Mouse (Mus musculus) CH12.LX (cell line): ENCODE measurements around the gene Chsy1. TPM values are rescaled to one million over a fixed set of nuclear protein-coding genes. Genes with fewer than 3 reads are reported as not detected.
A peak's percentile ranks its signal among the peaks of the same experiment; 100 is the strongest.

Source experiments
- DNase-seq: peaks from one replicate; pipeline ENCODE4 v3.0.0-alpha.2; 2013; ENCODE audit errors: extremely low read depth
- H3K27ac ChIP-seq: 2 replicates; pipeline ENCODE4 v1.5.1; 2012; ENCODE audit warnings: low read depth, mild to moderate bottlenecking, control low read depth, moderate library complexity; ENCODE audit not compliant: insufficient read depth
- H3K27me3 ChIP-seq: replicated peaks from 2 replicates; pipeline ENCODE3; 2012; ENCODE audit warnings: inconsistent platforms
- H3K36me3 ChIP-seq, 2 experiments: replicated peaks in 1 of 2; 2 replicates each; pipeline versions ENCODE3 to v1.6.1; 2012; ENCODE audit warnings: inconsistent platforms in 1 of 2, low read length in 1 of 2, mild to moderate bottlenecking in 1 of 2, mixed read lengths in 1 of 2, moderate library complexity in 1 of 2; ENCODE audit not compliant: control insufficient read depth in 1 of 2, insufficient read depth in 1 of 2
- H3K4me1 ChIP-seq, 2 experiments: 2 replicates each; pipeline ENCODE4 v1.6.1; 2012; ENCODE audit warnings: inconsistent platforms in 1 of 2, moderate library complexity in 1 of 2; ENCODE audit not compliant: insufficient read depth in 2 of 2, control insufficient read depth in 1 of 2
- H3K4me2 ChIP-seq: 2 replicates; pipeline ENCODE4 v1.6.1; 2012; ENCODE audit warnings: low read depth, mild to moderate bottlenecking, control low read depth; ENCODE audit not compliant: poor library complexity, insufficient read depth, severe bottlenecking
- H3K4me3 ChIP-seq, 3 experiments: fragments of 150-350 bp in 1 of 3; sonication (generic) in 1 of 3; replicated peaks in 1 of 3; 2 replicates each; pipeline versions ENCODE3 to v1.5.1; 2011 to 2012; ENCODE audit warnings: low read depth in 2 of 3, low read length in 2 of 3, mild to moderate bottlenecking in 2 of 3, moderate library complexity in 2 of 3, control low read depth in 1 of 3, improper control_type of control experiment in 1 of 3, inconsistent platforms in 1 of 3, mixed read lengths in 1 of 3; ENCODE audit not compliant: poor library complexity in 1 of 3
- H3K79me2 ChIP-seq: replicated peaks from 2 replicates; pipeline ENCODE4 v1.6.1; 2012; ENCODE audit warnings: mild to moderate bottlenecking, moderate library complexity; ENCODE audit not compliant: control insufficient read depth, poor library complexity, insufficient read depth, severe bottlenecking; ENCODE audit errors: extremely low read depth
- H3K9ac ChIP-seq: 2 replicates; pipeline ENCODE4 v1.6.1; 2012; ENCODE audit warnings: low read depth, mild to moderate bottlenecking, control low read depth, moderate library complexity; ENCODE audit not compliant: insufficient read depth
- H3K9me3 ChIP-seq: replicated peaks from 2 replicates; pipeline ENCODE3; 2012; ENCODE audit warnings: low read length, inconsistent platforms, mixed read lengths
- CHD1 ChIP-seq: IDR thresholded peaks from 2 replicates; pipeline ENCODE4 v1.6.1; 2012; ENCODE audit warnings: low read depth, low read length, improper control_type of control experiment, inconsistent platforms
- CTCF ChIP-seq, 2 experiments: IDR thresholded peaks in 1 of 2; conservative IDR thresholded peaks in 1 of 2; 2 replicates each; pipeline ENCODE4 v1.5.1; 2011 to 2012; ENCODE audit warnings: low read depth in 2 of 2, low read length in 2 of 2, improper control_type of control experiment in 1 of 2, inconsistent platforms in 1 of 2, mild to moderate bottlenecking in 1 of 2, moderate library complexity in 1 of 2
- EP300 ChIP-seq: IDR thresholded peaks from 2 replicates; pipeline ENCODE4 v1.6.1; 2011; ENCODE audit warnings: low read length, improper control_type of control experiment
- ETS1 ChIP-seq: conservative IDR thresholded peaks from 2 replicates; pipeline ENCODE4 v1.6.1; 2012; ENCODE audit warnings: low read depth, mild to moderate bottlenecking, inconsistent platforms, low read length, improper control_type of control experiment, moderate library complexity
- IRF4 ChIP-seq: IDR thresholded peaks from 2 replicates; pipeline ENCODE4 v1.6.1; 2014; ENCODE audit warnings: low read depth, mild to moderate bottlenecking, inconsistent platforms, low read length, improper control_type of control experiment
- JUN ChIP-seq: IDR thresholded peaks from 2 replicates; pipeline ENCODE4 v1.6.1; 2011; ENCODE audit warnings: low read depth, mild to moderate bottlenecking, low read length, improper control_type of control experiment, moderate library complexity; ENCODE audit not compliant: insufficient read depth
- MAX ChIP-seq: IDR thresholded peaks from 2 replicates; pipeline ENCODE4 v1.6.1; 2011; ENCODE audit warnings: low read length, improper control_type of control experiment
- MEF2A ChIP-seq: IDR thresholded peaks from 2 replicates; pipeline ENCODE4 v1.6.1; 2014; ENCODE audit warnings: low read depth, mild to moderate bottlenecking, inconsistent platforms, low read length, improper control_type of control experiment, borderline replicate concordance
- MYC ChIP-seq: IDR thresholded peaks from 2 replicates; pipeline ENCODE4 v1.6.1; 2011; ENCODE audit warnings: low read depth, mild to moderate bottlenecking, improper control_type of control experiment, low read length
- NELFE ChIP-seq: IDR thresholded peaks from 2 replicates; pipeline ENCODE4 v1.6.1; 2011; ENCODE audit warnings: low read depth, low read length, improper control_type of control experiment
- POLR2A ChIP-seq: IDR thresholded peaks from 2 replicates; pipeline ENCODE4 v1.6.1; 2011; ENCODE audit warnings: low read depth, mild to moderate bottlenecking, improper control_type of control experiment, low read length
- RAD21 ChIP-seq: IDR thresholded peaks from 2 replicates; pipeline ENCODE4 v1.6.1; 2011; ENCODE audit warnings: low read depth, mild to moderate bottlenecking, low read length, improper control_type of control experiment, moderate library complexity
- SMC3 ChIP-seq: IDR thresholded peaks from 2 replicates; pipeline ENCODE4 v1.6.1; 2011; ENCODE audit warnings: low read depth, low read length, improper control_type of control experiment
- TBP ChIP-seq: conservative IDR thresholded peaks from 2 replicates; pipeline ENCODE4 v1.6.1; 2011; ENCODE audit warnings: low read depth, low read length, improper control_type of control experiment
- USF1 ChIP-seq: IDR thresholded peaks from 2 replicates; pipeline ENCODE4 v1.6.1; 2014; ENCODE audit warnings: low read depth, mild to moderate bottlenecking, inconsistent platforms, low read length, improper control_type of control experiment
- ZKSCAN1 ChIP-seq: IDR thresholded peaks from 2 replicates; pipeline ENCODE4 v1.6.1; 2012; ENCODE audit warnings: low read depth, inconsistent platforms, low read length, improper control_type of control experiment, borderline replicate concordance
- ZMIZ1 ChIP-seq: IDR thresholded peaks from 2 replicates; pipeline ENCODE4 v1.6.1; 2012; ENCODE audit warnings: low read depth, mild to moderate bottlenecking, inconsistent platforms, low read length, improper control_type of control experiment
- ZNF384 ChIP-seq: IDR thresholded peaks from 2 replicates; pipeline ENCODE4 v1.6.1; 2012; ENCODE audit warnings: low read depth, low read length, improper control_type of control experiment, inconsistent platforms
- dilution Hi-C: fragments of 300-500 bp; cut with MboI; formaldehyde crosslinking; loops from 2 replicates; pipeline ENCODE4 v1.14.3; 2020; ENCODE audit warnings: low sequenced_read_pairs; ENCODE audit not compliant: extremely low pct_unique_long_range_greater_than_20kb, extremely low pct_ligation_motif_present
- in situ Hi-C: fragments of 300-500 bp; cut with MboI; formaldehyde crosslinking; loops from 3 replicates; pipeline ENCODE4 v1.14.3; 2019; ENCODE audit warnings: low sequenced_read_pairs, low pct_ligation_motif_present, low pct_unique_long_range_greater_than_20kb, mixed read lengths
- polyA plus RNA-seq: library from polyadenylated mRNA; unstranded; fragments of >175 nt; gene quantifications from 2 replicates; pipeline ENCODE4 v1.2.1, GENCODE M21; 2012; ENCODE audit warnings: low read depth; ENCODE audit not compliant: insufficient read length
- total RNA-seq, 2 experiments: library from RNA; depleted of rRNA; stranded (reverse); fragments of 300-350 nt in 1 of 2; fragments of >200 nt in 1 of 2; gene quantifications; 2 replicates each; pipeline ENCODE4 v1.2.3; 2012 to 2014

Chsy1 gene
- total and polyA plus RNA-seq, 3 experiments, result 2.3 to 5.5 (median 2.5) TPM

DNA sequence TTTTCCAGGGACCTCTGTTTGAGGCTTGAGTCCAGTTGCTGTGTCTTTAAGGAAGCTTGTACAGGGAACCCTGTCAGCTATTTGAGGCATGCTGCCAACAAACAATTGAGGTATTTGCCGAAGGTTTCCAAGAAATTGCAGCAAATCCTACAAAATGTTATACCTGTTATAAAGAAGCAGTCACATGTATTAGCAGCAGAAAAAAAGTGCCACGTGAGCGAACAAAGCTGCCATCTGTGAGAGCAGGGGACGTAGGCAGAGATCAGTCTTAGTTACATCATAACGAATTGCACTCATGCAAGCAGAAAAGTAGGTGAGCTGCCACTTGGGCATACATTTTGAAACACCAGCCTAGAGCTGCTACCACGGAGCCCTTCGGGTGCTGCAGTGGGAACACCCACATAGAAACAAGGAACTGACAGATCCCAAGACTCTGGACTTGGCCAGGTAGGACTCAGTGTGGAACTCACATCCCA, 2.7 kb upstream of the Chsy1 start (continued):
- TF ChIP-seq ETS1, result no peak

DNA sequence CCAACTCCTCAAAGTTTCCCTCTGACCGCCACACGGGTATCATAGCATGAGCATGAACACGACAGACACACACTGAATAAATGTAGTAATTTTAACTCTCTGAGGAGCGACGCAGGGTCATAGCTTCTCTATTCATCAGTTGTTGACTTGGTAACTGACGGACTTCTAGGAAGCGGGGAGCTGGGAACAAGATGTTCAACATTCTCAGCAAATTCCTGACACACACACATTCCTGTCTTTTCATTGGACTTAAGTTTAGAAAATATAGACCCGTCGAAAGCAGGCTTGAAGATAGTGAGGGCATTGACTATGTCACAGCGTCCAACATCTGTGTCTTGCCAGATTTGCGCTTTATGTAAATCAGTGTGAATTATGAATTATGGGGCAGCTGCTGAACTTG, 2.1 kb upstream of the Chsy1 start:
- Histone ChIP-seq H3K9ac (no peak overlapping the region), H3K4me3 (no peak overlapping the region), H3K36me3 (no peaks in the 10 kb centered on the region), H3K79me2 (no peaks in the 10 kb centered on the region), H3K27ac (no peak overlapping the region), H3K9me3 (no peaks in the 10 kb centered on the region), H3K4me2 (no peak overlapping the region), H3K27me3 (peaks cover 15% of the 10 kb centered on the region), H3K4me1 (peaks cover 2 to 21% of the 10 kb centered on the region in 2 experiments; a peak in 3 of 4 replicates)
- dilution Hi-C loops, result no loop called here
- TF ChIP-seq EP300 (no peak), ZNF384 (no peak), POLR2A (no peak), MYC (no peak), TBP (no peak), IRF4 (no peak), USF1 (no peak), ZMIZ1 (no peak), ZKSCAN1 (no peak), MEF2A (no peak), ETS1 (no peak), MAX (no peak), CHD1 (no peak)
- no peak for DNase-seq
- in situ Hi-C loops, result loop anchor here (5.0 kb wide), 2 partner anchors 195 to 280 kb away; partner anchors contain the start of gene Lrrk1

DNA sequence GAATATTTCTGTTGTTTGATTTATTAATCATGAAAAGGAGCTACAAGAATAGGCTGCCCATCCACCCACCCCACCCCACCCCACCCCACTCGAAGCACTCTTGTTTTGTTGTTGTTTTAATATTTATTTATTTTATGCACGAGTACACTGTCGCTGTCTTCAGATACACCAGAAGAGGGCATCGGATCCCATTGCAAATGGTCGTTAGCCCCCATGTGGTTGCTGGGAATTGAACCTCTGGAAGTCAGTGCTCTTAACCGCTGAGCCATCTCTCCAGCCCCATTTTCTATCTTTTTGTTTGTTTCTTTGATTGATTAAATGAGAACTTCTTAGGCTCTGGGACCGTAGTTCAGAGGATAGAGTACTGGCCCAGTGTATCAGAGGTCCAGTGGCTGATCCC, 1.4 kb upstream of the Chsy1 start:
- Histone ChIP-seq H3K4me1 (peaks cover 2 to 21% of the 10 kb centered on the region in 2 experiments; a peak in 3 of 4 replicates), H3K27ac (no peak overlapping the region), H3K9me3 (no peaks in the 10 kb centered on the region), H3K36me3 (no peaks in the 10 kb centered on the region), H3K4me2 (no peak overlapping the region), H3K4me3 (no peak overlapping the region), H3K27me3 (peaks cover 15% of the 10 kb centered on the region), H3K9ac (no peak overlapping the region), H3K79me2 (no peaks in the 10 kb centered on the region)
- TF ChIP-seq RAD21 (peak; percentile 32), MEF2A (no peak), CTCF (conservative IDR thresholded peaks at IDR 0.05 in 1 of 2, IDR thresholded peaks at IDR 0.05 in 1 of 2; ENCODE audit: low read depth in 2 of 2, low read length in 2 of 2) (peak in 1 of 2 experiments; percentile 66; a peak in 2 of 4 replicates), NELFE (no peak), SMC3 (peak; percentile 35), JUN (no peak)
- DNase-seq, result peak; percentile 34
- dilution Hi-C loops, result no loop called here
- in situ Hi-C loops, result loop anchor here (5.0 kb wide), 2 partner anchors 194 to 279 kb away; partner anchors contain the start of gene Lrrk1
